Mouse (Mus musculus) mouse embryonic stem cell (cell line): Measurements from ENCODE around the gene Utp3.

ENCODE experiments used
- in situ Hi-C, 2 experiments: fragments of 300-500 bp; cut with MboI; formaldehyde crosslinking; loops; 1 replicate in 1 of 2; 3 replicates in 1 of 2; pipeline ENCODE4 v1.14.3; 2019 to 2020; ENCODE audit warnings: low sequenced_read_pairs in 2 of 2, low pct_unique_long_range_greater_than_20kb in 1 of 2, mixed read lengths in 1 of 2; ENCODE audit not compliant: unreplicated experiment in 1 of 2

The Utp3 gene

DNA sequence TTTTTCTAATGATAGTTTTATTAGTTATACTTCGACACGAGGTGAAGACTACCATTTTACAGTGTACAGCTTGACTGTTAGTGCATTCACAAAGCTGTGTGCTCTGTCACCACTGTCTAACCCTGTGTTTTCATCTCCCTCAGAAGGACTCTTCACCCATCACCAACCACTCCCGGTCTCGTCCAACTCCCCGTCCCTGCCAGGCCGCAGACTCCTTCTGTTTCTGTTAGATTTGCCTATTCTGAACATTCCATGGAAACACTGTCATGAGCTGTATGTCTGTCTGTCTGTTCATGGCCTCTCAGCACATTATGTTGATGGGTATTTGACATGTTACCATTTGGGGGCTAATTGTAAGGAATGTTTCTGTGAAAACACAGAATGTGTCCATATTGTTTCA, 44.7 kb downstream of the Utp3 start:
- in situ Hi-C loops = no loop called here

DNA sequence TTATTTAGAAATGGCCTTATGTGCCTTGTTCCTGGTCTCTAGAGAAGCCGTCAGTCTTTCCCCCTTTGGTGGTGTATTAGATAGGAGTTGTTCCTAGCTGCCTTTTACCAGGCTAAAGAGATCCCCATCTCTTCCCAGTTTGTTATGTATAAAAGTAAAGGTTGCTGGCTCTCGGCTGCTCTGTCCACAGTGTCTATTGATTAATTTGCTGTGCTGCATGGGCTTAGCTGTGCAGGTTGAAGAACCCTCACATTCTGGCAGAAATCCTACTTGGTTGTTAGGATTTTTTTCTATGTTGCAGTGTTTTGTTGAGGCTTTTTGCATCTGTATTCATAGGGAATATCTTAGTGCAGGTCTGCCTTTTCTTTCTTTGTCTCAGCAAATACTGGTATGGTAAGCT, 47.8 kb downstream of the Utp3 start:
- in situ Hi-C loops = no loop called here

DNA sequence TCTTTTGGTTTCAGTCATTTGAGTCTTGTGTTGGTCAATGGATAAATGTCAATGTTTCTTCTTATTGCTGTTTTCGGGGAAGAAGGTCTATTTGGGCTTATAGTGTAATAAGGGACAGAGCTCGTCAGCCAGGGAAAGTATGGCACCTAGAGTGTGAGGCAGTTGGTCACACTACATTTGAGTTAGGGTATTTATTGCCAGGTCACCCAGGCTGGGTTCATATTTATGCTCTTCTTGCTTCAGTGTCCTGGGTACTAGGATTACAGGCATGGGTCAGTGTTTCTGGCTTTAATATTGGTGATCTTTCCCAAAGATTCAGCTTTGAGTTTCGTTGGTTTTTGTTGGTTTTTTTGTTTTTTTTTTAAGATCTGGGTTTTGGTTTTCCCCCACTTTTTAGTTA, 48.5 kb downstream of the Utp3 start:
- in situ Hi-C loops = no loop called here

DNA sequence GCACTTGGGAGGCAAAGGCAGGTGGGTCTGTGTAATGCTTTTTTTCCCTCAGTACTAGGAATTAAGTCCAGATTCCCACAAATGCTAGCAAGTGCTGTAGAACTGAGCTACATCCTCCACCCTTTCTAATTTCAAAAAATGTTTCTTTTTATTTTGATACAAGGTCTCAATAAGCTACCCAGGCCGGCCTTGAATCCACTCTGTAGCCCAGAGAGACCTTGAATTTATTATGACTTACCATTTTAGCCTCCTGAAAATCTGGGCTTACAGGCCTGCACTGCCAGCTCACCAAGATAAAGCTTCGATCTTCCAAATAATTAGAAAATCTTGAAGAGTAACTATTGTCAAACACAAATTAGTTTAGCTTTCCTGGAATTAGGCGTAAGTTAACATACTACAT, 49.8 kb downstream of the Utp3 start:
- in situ Hi-C loops = no loop called here

DNA sequence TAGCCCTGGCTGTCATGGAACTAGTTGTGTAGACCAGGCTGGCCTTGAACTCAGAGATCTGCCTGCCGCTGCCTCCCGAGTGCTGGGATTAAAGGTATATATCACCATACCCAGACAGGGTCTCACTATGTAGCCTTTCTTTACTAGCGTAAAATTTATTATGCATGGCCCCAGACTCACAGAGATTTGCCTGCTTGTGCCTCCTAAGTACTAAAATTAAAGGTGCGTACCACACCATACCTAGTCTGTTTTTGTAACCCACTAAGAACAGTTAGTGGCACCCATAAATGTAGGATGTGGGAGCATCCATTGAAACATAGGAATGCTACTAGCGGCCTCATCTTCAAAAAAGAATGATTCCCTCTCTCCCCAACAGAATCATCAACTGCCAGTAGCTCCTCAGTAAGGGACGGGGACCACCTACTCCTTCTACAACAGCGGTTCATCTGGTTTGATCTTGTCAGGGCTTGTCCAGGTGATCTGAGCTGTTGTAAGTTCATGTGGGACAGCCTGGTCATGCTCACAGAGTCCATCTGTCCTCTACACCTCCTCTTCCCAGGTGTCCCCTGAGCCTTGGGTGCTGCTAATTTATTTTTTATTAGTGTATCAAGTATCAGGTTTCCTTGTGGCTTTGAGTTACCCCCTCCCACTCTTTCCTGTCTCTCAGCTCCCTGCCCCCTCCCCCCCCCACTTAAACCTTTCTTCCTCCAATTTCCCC, 50.5 kb downstream of the Utp3 start:
- in situ Hi-C loops = no loop called here
